Mouse (Mus musculus) liver, postnatal 0 days (tissue): ENCODE measurements around the gene Rab10. TPM values are rescaled to one million over a fixed set of nuclear protein-coding genes. Genes with fewer than 3 reads are reported as not detected.

Experiments
- ATAC-seq: fragments of 200-750 bp; cut with Nextera tagmentation; 2 replicates; pipeline ENCODE4 v1.8.0; 2017; ENCODE audit warnings: mild to moderate bottlenecking, moderate library complexity
- DNase-seq: peaks from one replicate; pipeline ENCODE4 v3.0.0-alpha.2; 2016
- H3K27ac ChIP-seq: fragments of 300-500 bp; sonication (generic); 2 replicates; pipeline ENCODE4 v1.5.1; 2014; ENCODE audit warnings: antibody characterized with exemption, moderate library complexity, mild to moderate bottlenecking, low read depth
- H3K27me3 ChIP-seq: fragments of 300-500 bp; sonication (generic); 2 replicates; pipeline ENCODE4 v1.6.1; 2014; ENCODE audit warnings: low read length, control low read depth, mixed read lengths; ENCODE audit not compliant: insufficient read depth
- H3K36me3 ChIP-seq: fragments of 300-500 bp; sonication (generic); replicated peaks from 2 replicates; pipeline ENCODE4 v1.6.1; 2014; ENCODE audit warnings: mild to moderate bottlenecking, control low read depth, low read length, moderate library complexity, mixed read lengths; ENCODE audit not compliant: insufficient read depth
- H3K4me1 ChIP-seq: fragments of 300-500 bp; sonication (generic); 2 replicates; pipeline ENCODE4 v1.6.1; 2014; ENCODE audit warnings: antibody characterized with exemption, mild to moderate bottlenecking, control low read depth; ENCODE audit not compliant: insufficient read depth
- H3K4me2 ChIP-seq: fragments of 300-500 bp; sonication (generic); 2 replicates; pipeline ENCODE4 v1.6.1; 2014; ENCODE audit warnings: low read depth, mild to moderate bottlenecking, low read length, moderate library complexity, mixed read lengths
- H3K4me3 ChIP-seq: fragments of 300-500 bp; sonication (generic); 2 replicates; pipeline ENCODE4 v1.5.1; 2014; ENCODE audit warnings: low read depth, low read length
- H3K9ac ChIP-seq: fragments of 300-500 bp; sonication (generic); replicated peaks from 2 replicates; pipeline ENCODE4 v1.6.1; 2014; ENCODE audit warnings: mild to moderate bottlenecking, moderate library complexity
- H3K9me3 ChIP-seq: fragments of 300-500 bp; sonication (generic); 2 replicates; pipeline ENCODE4 v1.6.1; 2016; ENCODE audit warnings: mild to moderate bottlenecking, control low read depth, low read length, mixed read lengths
- CTCF ChIP-seq: sonication (generic); IDR thresholded peaks from 2 replicates; pipeline ENCODE4 v1.5.1; 2016; ENCODE audit warnings: antibody characterized with exemption, low read depth
- EP300 ChIP-seq: IDR thresholded peaks from 2 replicates; pipeline ENCODE4 v1.6.1; 2016; ENCODE audit warnings: antibody characterized with exemption, low read depth, mild to moderate bottlenecking
- WGBS: fragments of 180-500 bp; shearing (Covaris S2); extraction: QIAGEN DNeasy Blood & Tissue Kit; methylation state at CpG from one replicate; pipeline ENCODE4 v1.1.7; 2014; ENCODE audit not compliant: insufficient replicate concordance; 5-methylcytosine and 5-hydroxymethylcytosine counted together
- polyA plus RNA-seq: library from polyadenylated mRNA; unstranded; fragments of >200 nt; fragmentation: Nextera tagmentation; extraction: Ambion mirVana; gene quantifications from 2 replicates; pipeline ENCODE4 v1.2.1, GENCODE M21; 2015

The Rab10 gene
- polyA plus RNA-seq, 1 experiment from 2014 or later: 31.6 TPM

- no peak for TF ChIP-seq CTCF
- no peak for TF ChIP-seq EP300
These were observed 39.6 kb upstream of the Rab10 start for GRCm38 (mm10) chr12:3349387-3349786.

DNA sequence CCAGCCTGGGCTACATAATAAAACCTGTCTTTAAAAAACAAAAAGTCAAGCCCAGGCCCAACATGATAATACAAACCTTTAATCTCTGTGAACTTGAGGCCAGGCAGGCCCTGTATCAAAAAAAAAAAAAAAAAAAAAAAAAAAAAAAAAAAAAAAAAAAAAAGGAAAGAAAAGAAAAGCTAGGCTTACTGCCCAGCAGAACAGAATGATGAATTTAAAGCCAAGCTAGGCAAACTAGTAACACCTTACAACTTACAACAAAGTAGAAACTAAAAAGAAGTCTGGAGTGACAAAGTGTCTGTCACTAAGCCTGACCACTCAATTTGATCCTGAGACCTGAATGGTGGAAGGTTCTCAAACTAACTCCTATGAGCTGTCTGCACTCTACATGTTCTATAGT is 37.9 kb upstream of the Rab10 start:
- Histone ChIP-seq H3K9ac (no peak overlapping the region), H3K4me3 (no peak overlapping the region), H3K9me3 (no peaks in the 10 kb centered on the region), H3K4me2 (no peak overlapping the region), H3K27me3 (no peaks in the 10 kb centered on the region), H3K36me3 (no peaks in the 10 kb centered on the region), H3K27ac (no peak overlapping the region), H3K4me1 (no peaks in the 10 kb centered on the region)
- ATAC-seq (no peak), DNase-seq (no peak)
- TF ChIP-seq CTCF: no peak
- no peak for TF ChIP-seq EP300

More at GRCm38 (mm10) chr12:3349387-3349786, 39.6 kb upstream of the Rab10 start:
- no peak overlapping the region for H3K27ac ChIP-seq
- no peak overlapping the region for H3K4me2 ChIP-seq
- WGBS: 55% methylated on average over 3 of the region's 3 CpGs
- H3K9me3 ChIP-seq: no peaks in the 10 kb centered on the region
- no peaks in the 10 kb centered on the region for H3K36me3 ChIP-seq
- DNase-seq: no peak
- H3K4me3 ChIP-seq: no peak overlapping the region
- no peaks in the 10 kb centered on the region for H3K27me3 ChIP-seq
- H3K9ac ChIP-seq: no peak overlapping the region
- ATAC-seq: no peak
- no peaks in the 10 kb centered on the region for H3K4me1 ChIP-seq

DNA sequence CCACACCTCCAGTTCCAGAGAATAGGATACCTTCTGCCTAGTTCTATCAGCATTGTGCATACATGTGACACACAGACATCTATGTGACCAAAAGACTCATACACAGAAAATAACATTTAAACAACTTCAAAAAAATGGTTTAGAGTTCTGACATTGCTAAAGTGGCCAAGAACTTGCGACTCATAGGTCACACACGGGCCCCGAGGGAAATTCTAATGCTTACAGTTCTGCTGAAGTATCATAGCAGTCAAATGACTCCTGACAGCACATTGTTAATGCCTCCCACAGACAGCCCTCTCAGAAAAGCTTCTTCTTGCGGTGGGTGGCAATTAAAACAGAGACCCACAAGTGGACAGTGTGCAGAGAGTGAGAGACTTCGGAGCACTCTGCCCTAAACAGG is 35.3 kb upstream of the Rab10 start:
- H3K9me3 ChIP-seq: no peaks in the 10 kb centered on the region
- TF ChIP-seq CTCF (no peak), EP300 (no peak)
- WGBS: 78% methylated on average over 5 of the region's 5 CpGs
- no peak overlapping the region for H3K27ac ChIP-seq
- ATAC-seq: no peak
- no peak overlapping the region for H3K4me3 ChIP-seq
- DNase-seq: no peak
- H3K36me3 ChIP-seq: no peaks in the 10 kb centered on the region
- no peak overlapping the region for H3K4me2 ChIP-seq
- no peak overlapping the region for H3K9ac ChIP-seq
- H3K4me1 ChIP-seq: no peaks in the 10 kb centered on the region
- no peaks in the 10 kb centered on the region for H3K27me3 ChIP-seq

GRCm38 (mm10) chr12:3344155-3344554 is 34.4 kb upstream of the Rab10 start:
- Histone ChIP-seq H3K27me3 (no peaks in the 10 kb centered on the region), H3K9me3 (no peaks in the 10 kb centered on the region), H3K4me1 (no peaks in the 10 kb centered on the region), H3K9ac (no peak overlapping the region), H3K4me2 (no peak overlapping the region), H3K27ac (no peak overlapping the region), H3K4me3 (no peak overlapping the region), H3K36me3 (no peaks in the 10 kb centered on the region)
- peak; percentile 64 for ATAC-seq
- 72% methylated on average over 2 of the region's 2 CpGs for WGBS
- TF ChIP-seq CTCF (no peak), EP300 (no peak)
- no peak for DNase-seq

DNA sequence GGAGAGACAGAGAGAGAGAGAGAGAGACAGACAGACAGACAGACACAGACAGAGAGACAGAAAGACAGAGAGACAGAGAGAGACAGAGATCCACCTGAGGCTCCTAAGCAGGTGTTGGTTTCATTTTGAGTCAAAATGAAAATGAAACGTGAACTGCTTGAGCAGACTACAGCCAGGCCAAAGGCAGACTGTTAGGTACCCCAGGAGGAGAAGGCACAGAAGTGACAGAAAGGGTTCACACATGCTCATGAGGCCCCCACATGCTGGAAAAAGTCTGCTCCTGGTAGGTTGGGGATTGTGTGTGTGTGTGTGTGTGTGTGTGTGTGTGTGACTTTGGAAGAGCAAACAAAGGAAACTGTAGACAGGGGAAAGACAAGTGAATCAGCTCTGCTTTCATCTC is 29.2 kb upstream of the Rab10 start:
- no peak overlapping the region for H3K27ac ChIP-seq
- no peak overlapping the region for H3K9ac ChIP-seq
- H3K4me2 ChIP-seq: no peak overlapping the region
- TF ChIP-seq EP300 (no peak), CTCF (no peak)
- H3K27me3 ChIP-seq: no peaks in the 10 kb centered on the region
- H3K4me3 ChIP-seq: no peak overlapping the region
- H3K9me3 ChIP-seq: no peaks in the 10 kb centered on the region
- no peaks in the 10 kb centered on the region for H3K36me3 ChIP-seq
- 60% methylated on average over 1 of the region's 1 CpGs for WGBS
- H3K4me1 ChIP-seq: no peaks in the 10 kb centered on the region
- DNase-seq: no peak
- no peak for ATAC-seq

- Histone ChIP-seq H3K27ac (no peak overlapping the region), H3K36me3 (no peaks in the 10 kb centered on the region), H3K27me3 (no peaks in the 10 kb centered on the region), H3K4me2 (no peak overlapping the region), H3K4me1 (no peaks in the 10 kb centered on the region), H3K4me3 (no peak overlapping the region), H3K9me3 (no peaks in the 10 kb centered on the region), H3K9ac (no peak overlapping the region)
- DNase-seq: no peak
- TF ChIP-seq EP300: no peak
- no peak for TF ChIP-seq CTCF
- ATAC-seq: no peak
- WGBS: 68% methylated on average over 4 of the region's 4 CpGs
These were observed 19.9 kb upstream of the Rab10 start for GRCm38 (mm10) chr12:3329677-3330076.

GRCm38 (mm10) chr12:3325232-3325631 is 15.5 kb upstream of the Rab10 start:
- Histone ChIP-seq H3K9me3 (no peaks in the 10 kb centered on the region), H3K4me1 (no peaks in the 10 kb centered on the region), H3K4me3 (no peak overlapping the region), H3K9ac (no peak overlapping the region), H3K27ac (no peak overlapping the region), H3K4me2 (no peak overlapping the region), H3K27me3 (no peaks in the 10 kb centered on the region), H3K36me3 (no peaks in the 10 kb centered on the region)
- ATAC-seq (no peak), DNase-seq (no peak)
- TF ChIP-seq EP300: no peak
- TF ChIP-seq CTCF: no peak
- WGBS: 54% methylated on average over 2 of the region's 2 CpGs
